ENCODE assay signal across 12 mouse cellular contexts in the genomic region with DNA sequence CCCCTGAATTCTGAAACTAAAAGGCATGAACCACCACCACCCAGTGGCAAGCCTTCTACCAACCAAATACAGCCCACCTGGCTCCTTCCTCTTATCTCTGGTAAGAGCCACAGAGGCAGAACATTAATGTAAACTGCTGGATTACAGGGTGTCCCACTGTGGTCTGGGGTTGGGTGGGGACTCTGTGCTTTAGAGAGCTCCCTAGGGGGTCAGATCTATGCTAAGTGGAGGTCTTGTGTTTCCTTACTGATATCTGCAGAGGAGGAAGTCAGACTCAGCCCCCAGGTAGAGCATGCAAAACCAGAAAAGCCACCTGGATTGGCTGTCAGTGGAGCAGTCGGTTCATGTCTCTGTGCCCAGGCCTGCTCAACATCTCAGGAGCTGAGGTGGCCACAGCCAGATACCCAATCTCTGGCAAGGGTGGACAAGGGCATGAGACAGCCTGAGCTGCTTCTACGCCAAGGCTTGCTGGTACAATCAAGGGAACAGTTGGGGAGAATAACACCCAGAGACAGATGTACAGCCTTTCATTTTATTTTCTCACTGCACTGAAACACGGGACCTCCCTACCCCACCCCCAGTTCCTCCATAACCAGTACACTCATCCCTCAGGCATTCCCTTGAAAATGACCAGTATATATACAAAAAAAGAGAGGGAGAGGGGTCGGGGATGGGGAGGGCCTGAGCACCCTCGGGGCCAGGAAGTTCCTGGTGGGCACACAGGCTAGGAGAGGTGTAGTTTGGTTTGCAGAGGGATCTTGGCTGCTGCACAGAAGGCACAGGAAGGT. TPM values are rescaled to one million over a fixed set of nuclear protein-coding genes. Genes with fewer than 3 reads are reported as not detected.
DNase-seq lines count a peak whose midpoint lies in the region; ATAC-seq and TF ChIP-seq lines count a peak whose summit lies in the region.
"Had no signal": no experiment of that assay in that cellular context is flagged by ENCODE, and none has a peak within 500 bp of the region (broad histone marks: within the 10 kb centered on the region; RNA-seq: fewer than 3 reads in every experiment).

No protein-coding gene starts in this region.

- peak overlapping the region; percentile 50; the same call in 1 of the 2 replicates for H3K9ac ChIP-seq in kidney, embryonic 14.5 days (ENCODE audit: low read depth, low read length)
- H3K9ac ChIP-seq in embryonic facial prominence, embryonic 13.5 days = no peak overlapping the region; the same call in 1 of the 2 replicates

- H3K36me3 ChIP-seq in kidney, embryonic 14.5 days (ENCODE audit: control insufficient read depth, insufficient read depth, low read length) = no peaks in the 10 kb centered on the region
- peaks cover 3% of the 10 kb centered on the region for H3K36me3 ChIP-seq in C2C12 (ENCODE audit: control insufficient read depth, insufficient read depth)
- peaks cover 12% of the 10 kb centered on the region for H3K36me3 ChIP-seq in embryonic facial prominence, embryonic 13.5 days

- 0 out of 2 replicates have a peak overlapping the region, but pooled peaks have one; percentile 59 for H3K27ac ChIP-seq in kidney, embryonic 14.5 days (ENCODE audit: low read depth, low read length)
- peak overlapping the region; percentile 71 for H3K27ac ChIP-seq in embryonic facial prominence, embryonic 13.5 days

- TF ChIP-seq CTCF in C2C12 (IDR thresholded peaks at IDR 0.05; ENCODE audit: control insufficient read depth, insufficient read depth, insufficient read length) = no peak

- DNase-seq in kidney, adult 8-10 months = no peak
- no peak for DNase-seq in thymus, postnatal 10 days (ENCODE audit: low spot score in 2 of 2)
- no peak for DNase-seq in right cerebral cortex, postnatal 25 days
- no peak for DNase-seq in heart, adult 9 months (ENCODE audit: low spot score in 2 of 2)
- DNase-seq: cerebellum, adult 9-10 months had no signal

- WGBS in kidney, embryonic 14.5 days = 59% methylated on average over 5 of the region's 5 CpGs
- WGBS in embryonic facial prominence, embryonic 13.5 days = 41% methylated on average over 5 of the region's 5 CpGs

- peak overlapping the region; percentile 19 for H3ac ChIP-seq in C2C12 (ENCODE audit: control insufficient read depth, insufficient read length, low read depth)

- ATAC-seq in kidney, embryonic 14.5 days (ENCODE audit: low FRiP score, low TSS enrichment) = no peak
- no peak for ATAC-seq in embryonic facial prominence, embryonic 13.5 days (ENCODE audit: insufficient number of reproducible peaks, insufficient read depth, low FRiP score, low TSS enrichment, low read depth)
- ATAC-seq in megakaryocyte progenitor cell, adult 5-6 weeks (replicated peaks; ENCODE audit: poor library complexity) = 0 out of 2 replicates have a peak, but pooled peaks have one; percentile 18

- H3K9me3 ChIP-seq in kidney, embryonic 14.5 days (ENCODE audit: control insufficient read depth, low read length) = no peaks in the 10 kb centered on the region
- H3K9me3 ChIP-seq in embryonic facial prominence, embryonic 13.5 days = no peaks in the 10 kb centered on the region

- no peaks in the 10 kb centered on the region for H3K79me2 ChIP-seq in C2C12 (ENCODE audit: control insufficient read depth, insufficient read depth)

- no peaks in the 10 kb centered on the region for H3K27me3 ChIP-seq in kidney, embryonic 14.5 days (ENCODE audit: control insufficient read depth, insufficient read depth, low read length)
- H3K27me3 ChIP-seq in C2C12 (ENCODE audit: control insufficient read depth, insufficient read depth, insufficient read length) = no peaks in the 10 kb centered on the region
- no peaks in the 10 kb centered on the region for H3K27me3 ChIP-seq in embryonic facial prominence, embryonic 13.5 days

- H3K4me2 ChIP-seq in kidney, embryonic 14.5 days (replicated peaks; ENCODE audit: low read depth, low read length) = no peak overlapping the region
- H3K4me2 ChIP-seq in embryonic facial prominence, embryonic 13.5 days = no peak overlapping the region

- peaks cover 8% of the 10 kb centered on the region for H3K4me1 ChIP-seq in kidney, embryonic 14.5 days (ENCODE audit: control insufficient read depth, insufficient read depth, low read length)
- H3K4me1 ChIP-seq in embryonic facial prominence, embryonic 13.5 days = peaks cover 12% of the 10 kb centered on the region

- H3K79me3 ChIP-seq in C2C12 (ENCODE audit: low read depth) = no peaks in the 10 kb centered on the region

- no peak overlapping the region for H3K4me3 ChIP-seq in kidney, embryonic 14.5 days (ENCODE audit: low read length)
- H3K4me3 ChIP-seq in C2C12 (ENCODE audit: insufficient read depth, poor library complexity, severe bottlenecking) = no peak overlapping the region
- H3K4me3 ChIP-seq in embryonic facial prominence, embryonic 13.5 days = no peak overlapping the region

TF ChIP-seq in C2C12, 6 proteins besides CTCF, POLR2A, EP300 and RAD21:
- TF ChIP-seq FOSL1 (IDR thresholded peaks at IDR 0.05; ENCODE audit: insufficient read depth, low read length, poor library complexity, severe bottlenecking) = no peak
- TF ChIP-seq MYOG (IDR thresholded peaks at IDR 0.05; ENCODE audit: control insufficient read depth, extremely low read depth, insufficient read length) = no peak
- no peak for TF ChIP-seq USF1 (IDR thresholded peaks at IDR 0.05; ENCODE audit: low read depth)
- TF ChIP-seq MAX (IDR thresholded peaks at IDR 0.05) = no peak
- TF ChIP-seq MYOD1 (IDR thresholded peaks at IDR 0.05; ENCODE audit: control insufficient read depth, insufficient read length, low read depth) = no peak
- no peak for TF ChIP-seq CEBPB (IDR thresholded peaks at IDR 0.05; ENCODE audit: low read depth)

RNA-seq across cellular contexts. Expression of a gene that starts 2.3 kb away (rescaled TPM):
- polyA plus RNA-seq in kidney, embryonic 14.5 days (2014; fragmentation: Nextera tagmentation; extraction: Ambion mirVana) = not detected in 2 replicates
- not detected for polyA plus RNA-seq in C2C12 (2012; fragmentation: generic; extraction: Trizol)
- not detected in 2 replicates for polyA plus RNA-seq in embryonic facial prominence, embryonic 13.5 days (2015; fragmentation: Nextera tagmentation; extraction: Ambion mirVana)
- not detected in 2 replicates for total RNA-seq in megakaryocyte progenitor cell, adult 5-6 weeks (2015)
- 0.44 TPM in 1 of 2 replicates, not detected in the other for total RNA-seq in megakaryocyte progenitor cell, adult 5-6 weeks (2017)
- total RNA-seq: layer of hippocampus, postnatal 25 days had no signal
- polyA plus RNA-seq: gonadal fat pad, adult 2 months; thymus, postnatal 0 days had no signal

RNA-seq across cellular contexts. Expression of a gene that starts 24.2 kb away (rescaled TPM):
- polyA plus RNA-seq in kidney, embryonic 14.5 days (2014; fragmentation: Nextera tagmentation; extraction: Ambion mirVana) = 74.2 and 95.3 TPM in 2 replicates
- polyA plus RNA-seq in C2C12 (2012; fragmentation: generic; extraction: Trizol) = 45.1 TPM
- 74.5 and 79.5 TPM in 2 replicates for polyA plus RNA-seq in embryonic facial prominence, embryonic 13.5 days (2015; fragmentation: Nextera tagmentation; extraction: Ambion mirVana)
- 60.9 and 76.7 TPM in 2 replicates for total RNA-seq in megakaryocyte progenitor cell, adult 5-6 weeks (2015)
- total RNA-seq in megakaryocyte progenitor cell, adult 5-6 weeks (2017) = 57.4 and 61.3 TPM in 2 replicates

RNA-seq across cellular contexts. Expression of a gene that starts 27.5 kb away (rescaled TPM):
- polyA plus RNA-seq in kidney, embryonic 14.5 days (2014; fragmentation: Nextera tagmentation; extraction: Ambion mirVana) = 6.3 and 8.6 TPM in 2 replicates
- 36.9 TPM for polyA plus RNA-seq in C2C12 (2012; fragmentation: generic; extraction: Trizol)
- polyA plus RNA-seq in embryonic facial prominence, embryonic 13.5 days (2015; fragmentation: Nextera tagmentation; extraction: Ambion mirVana) = 8.1 and 10.3 TPM in 2 replicates
- total RNA-seq in megakaryocyte progenitor cell, adult 5-6 weeks (2015) = 18.6 and 20.0 TPM in 2 replicates
- total RNA-seq in megakaryocyte progenitor cell, adult 5-6 weeks (2017) = 36.8 and 38.4 TPM in 2 replicates

RNA-seq across cellular contexts. Expression of a gene that starts 58.2 kb away (rescaled TPM):
- 23.5 and 32.8 TPM in 2 replicates for polyA plus RNA-seq in kidney, embryonic 14.5 days (2014; fragmentation: Nextera tagmentation; extraction: Ambion mirVana)
- polyA plus RNA-seq in C2C12 (2012; fragmentation: generic; extraction: Trizol) = 18.7 TPM
- polyA plus RNA-seq in embryonic facial prominence, embryonic 13.5 days (2015; fragmentation: Nextera tagmentation; extraction: Ambion mirVana) = 28.3 and 28.4 TPM in 2 replicates
- 23.1 and 25.2 TPM in 2 replicates for total RNA-seq in megakaryocyte progenitor cell, adult 5-6 weeks (2015)
- 10.1 and 11.2 TPM in 2 replicates for total RNA-seq in megakaryocyte progenitor cell, adult 5-6 weeks (2017)
